Mouse (Mus musculus): ENCODE data around the gene Gm2897.
"Not testable (repeated sequence)": the region's sequence is repeated elsewhere in the genome, so short reads cannot be mapped to it uniquely, and the experiment has no call there.

Gm2897 gene

GRCm38 (mm10) chr14:3048727-3049512, at the start of gene Gm2897:
TSS of gene Gm2897 (plus strand) at chr14:3049285.
- DNase-seq = not testable (repeated sequence)

GRCm38 (mm10) chr14:3029702-3030101, 19.4 kb upstream of the Gm2897 start, which contains the start of gene Gm2888:
TSS of gene Gm2888 (plus strand) at chr14:3030002.
- not testable (repeated sequence) for DNase-seq

- not testable (repeated sequence) for DNase-seq
Measured at GRCm38 (mm10) chr14:3049513-3049800, 372 bp downstream of the Gm2897 start.

GRCm38 (mm10) chr14:3050087-3050486, 1.0 kb downstream of the Gm2897 start:
- not testable (repeated sequence) for DNase-seq

GRCm38 (mm10) chr14:3116051-3116450, 67.0 kb downstream of the Gm2897 start:
- peak; percentile 3 to 25 for DNase-seq

All from thymus, postnatal 36 days (tissue).